Mouse (Mus musculus) MEL (cell line): ENCODE measurements around the gene Mre11a. TPM values are rescaled to one million over a fixed set of nuclear protein-coding genes. Genes with fewer than 3 reads are reported as not detected.
A peak's percentile ranks its signal among the peaks of the same experiment; 100 is the strongest.
"Not testable (repeated sequence)": the region's sequence is repeated elsewhere in the genome, so short reads cannot be mapped to it uniquely, and the experiment has no call there.

Source experiments
- DNase-seq: peaks from one replicate; pipeline ENCODE4 v3.0.0; 2011; ENCODE audit warnings: low read depth, low spot score
- H3K27ac ChIP-seq: 2 replicates; pipeline ENCODE4 v1.5.1; 2012; ENCODE audit warnings: low read depth, mild to moderate bottlenecking, control low read depth, low read length, moderate library complexity; ENCODE audit not compliant: control insufficient read depth
- H3K27me3 ChIP-seq, 2 experiments: fragments of 150-350 bp in 1 of 2; sonication (generic) in 1 of 2; 2 replicates each; pipeline ENCODE4 v1.6.1; 2012; ENCODE audit warnings: low read length in 2 of 2, mild to moderate bottlenecking in 2 of 2, improper control_type of control experiment in 1 of 2, moderate library complexity in 1 of 2; ENCODE audit not compliant: insufficient read depth in 2 of 2, control insufficient read depth in 1 of 2
- H3K36me3 ChIP-seq, 2 experiments: 2 replicates each; pipeline ENCODE4 v1.6.1; 2012 to 2014; ENCODE audit warnings: low read length in 2 of 2, improper control_type of control experiment in 1 of 2, inconsistent platforms in 1 of 2, mild to moderate bottlenecking in 1 of 2; ENCODE audit not compliant: insufficient read depth in 2 of 2, control insufficient read depth in 1 of 2
- H3K4me1 ChIP-seq, 2 experiments: fragments of 150-350 bp in 1 of 2; sonication (generic) in 1 of 2; 2 replicates each; pipeline ENCODE4 v1.6.1; 2012; ENCODE audit warnings: low read length in 2 of 2, improper control_type of control experiment in 1 of 2, mild to moderate bottlenecking in 1 of 2; ENCODE audit not compliant: insufficient read depth in 2 of 2, control insufficient read depth in 1 of 2
- H3K4me3 ChIP-seq, 2 experiments: fragments of 150-350 bp in 1 of 2; sonication (generic) in 1 of 2; 2 replicates each; pipeline ENCODE4 v1.5.1; 2012; ENCODE audit warnings: low read depth in 2 of 2, low read length in 2 of 2, mild to moderate bottlenecking in 2 of 2, moderate library complexity in 2 of 2, control low read depth in 1 of 2, improper control_type of control experiment in 1 of 2; ENCODE audit not compliant: control insufficient read depth in 1 of 2, insufficient read depth in 1 of 2
- H3K79me2 ChIP-seq: 2 replicates; pipeline ENCODE4 v1.6.1; 2012; ENCODE audit warnings: mild to moderate bottlenecking, low read length, moderate library complexity; ENCODE audit not compliant: control insufficient read depth, poor library complexity, insufficient read depth
- H3K9ac ChIP-seq: 2 replicates; pipeline ENCODE4 v1.6.1; 2012; ENCODE audit warnings: low read depth, mild to moderate bottlenecking, control low read depth, low read length, moderate library complexity; ENCODE audit not compliant: control insufficient read depth, poor library complexity, severe bottlenecking
- H3K9me3 ChIP-seq: fragments of 150-350 bp; sonication (generic); replicated peaks from 2 replicates; pipeline ENCODE4 v1.6.1; 2012; ENCODE audit warnings: mild to moderate bottlenecking, low read length, improper control_type of control experiment, moderate library complexity; ENCODE audit not compliant: insufficient read depth
- BHLHE40 ChIP-seq: IDR thresholded peaks from 2 replicates; pipeline ENCODE4 v1.6.1; 2012; ENCODE audit warnings: low read depth, mild to moderate bottlenecking, inconsistent platforms, low read length, improper control_type of control experiment, borderline replicate concordance
- CHD1 ChIP-seq: IDR thresholded peaks from 2 replicates; pipeline ENCODE4 v1.6.1; 2012; ENCODE audit warnings: low read depth, mild to moderate bottlenecking, inconsistent platforms, low read length, improper control_type of control experiment
- CHD2 ChIP-seq: IDR thresholded peaks from 2 replicates; pipeline ENCODE4 v1.6.1; 2011; ENCODE audit warnings: low read length, improper control_type of control experiment
- CTCF ChIP-seq, 3 experiments: IDR thresholded peaks in 2 of 3; conservative IDR thresholded peaks in 1 of 3; 2 replicates each; pipeline ENCODE4 v1.5.1; 2011 to 2012; ENCODE audit warnings: low read length in 3 of 3, low read depth in 2 of 3, mild to moderate bottlenecking in 2 of 3, improper control_type of control experiment in 1 of 3, inconsistent platforms in 1 of 3, mixed read lengths in 1 of 3, moderate library complexity in 1 of 3; ENCODE audit not compliant: control insufficient read depth in 1 of 3, insufficient read depth in 1 of 3, poor library complexity in 1 of 3, severe bottlenecking in 1 of 3
- E2F4 ChIP-seq: IDR thresholded peaks from 2 replicates; pipeline ENCODE4 v1.6.1; 2011; ENCODE audit warnings: low read depth, low read length, improper control_type of control experiment, borderline replicate concordance
- GATA1 ChIP-seq: IDR thresholded peaks from 2 replicates; pipeline ENCODE4 v1.6.1; 2011; ENCODE audit warnings: low read depth, low read length, improper control_type of control experiment
- MAZ ChIP-seq: IDR thresholded peaks from 2 replicates; pipeline ENCODE4 v1.6.1; 2012; ENCODE audit warnings: low read depth, mild to moderate bottlenecking, inconsistent platforms, low read length, improper control_type of control experiment
- MXI1 ChIP-seq: IDR thresholded peaks from 2 replicates; pipeline ENCODE4 v1.6.1; 2011; ENCODE audit warnings: mild to moderate bottlenecking, low read depth, low read length, improper control_type of control experiment
- NRF1 ChIP-seq: IDR thresholded peaks from 2 replicates; pipeline ENCODE4 v1.6.1; 2014; ENCODE audit warnings: low read depth, mild to moderate bottlenecking, inconsistent platforms, low read length, improper control_type of control experiment, moderate library complexity; ENCODE audit not compliant: poor library complexity, insufficient read depth, severe bottlenecking
- POLR2A ChIP-seq, 2 experiments: IDR thresholded peaks; 2 replicates each; pipeline ENCODE4 v1.6.1; 2011 to 2012; ENCODE audit warnings: low read length in 2 of 2, mild to moderate bottlenecking in 2 of 2, control low read depth in 1 of 2, improper control_type of control experiment in 1 of 2, low read depth in 1 of 2, moderate library complexity in 1 of 2; ENCODE audit not compliant: control insufficient read depth in 1 of 2, insufficient read depth in 1 of 2, poor library complexity in 1 of 2
- TAL1 ChIP-seq: IDR thresholded peaks from 2 replicates; pipeline ENCODE4 v1.6.1; 2012; ENCODE audit warnings: mild to moderate bottlenecking, inconsistent platforms, low read length, moderate library complexity, mixed read lengths
- TBP ChIP-seq: IDR thresholded peaks from 2 replicates; pipeline ENCODE4 v1.8.0; 2011; ENCODE audit warnings: low read depth, low read length, improper control_type of control experiment
- USF1 ChIP-seq: IDR thresholded peaks from 2 replicates; pipeline ENCODE4 v1.6.1; 2014; ENCODE audit warnings: low read depth, mild to moderate bottlenecking, inconsistent platforms, low read length, improper control_type of control experiment, moderate library complexity
- ZC3H11A ChIP-seq: IDR thresholded peaks from 2 replicates; pipeline ENCODE4 v1.6.1; 2012; ENCODE audit warnings: low read depth, mild to moderate bottlenecking, inconsistent platforms, low read length, improper control_type of control experiment
- ZKSCAN1 ChIP-seq: IDR thresholded peaks from 2 replicates; pipeline ENCODE4 v1.6.1; 2012; ENCODE audit warnings: low read depth, mild to moderate bottlenecking, inconsistent platforms, low read length, improper control_type of control experiment, moderate library complexity
- polyA plus RNA-seq, 2 experiments: library from polyadenylated mRNA; stranded (reverse) in 1 of 2; unstranded in 1 of 2; fragments of >175 nt in 1 of 2; fragments of >200 nt in 1 of 2; gene quantifications; 2 replicates each; pipeline versions ENCODE4 v1.2.1 to v1.2.4; 2012; ENCODE audit warnings: low replicate concordance in 2 of 2, low read depth in 1 of 2; ENCODE audit not compliant: insufficient read length in 2 of 2, insufficient read depth in 1 of 2, missing spikeins in 1 of 2
- total RNA-seq: library from RNA; depleted of rRNA; stranded (reverse); fragments of 300-350 nt; gene quantifications from 2 replicates; pipeline ENCODE4 v1.2.3, GENCODE M21; 2012

Gene Mre11a
- total and polyA plus RNA-seq, 3 experiments: 88.1 to 288 (median 113) TPM

GRCm38 (mm10) chr9:14875743-14876507 is 91.5 kb downstream of the Mre11a start:
- Histone ChIP-seq H3K79me2 (no peaks in the 10 kb centered on the region), H3K27ac (no peak overlapping the region), H3K4me1 (no peaks in the 10 kb centered on the region), H3K36me3 (no peaks in the 10 kb centered on the region), H3K4me3 (no peak overlapping the region), H3K27me3 (peaks cover 8 to 29% of the 10 kb centered on the region in 2 experiments), H3K9me3 (no peaks in the 10 kb centered on the region), H3K9ac (no peak overlapping the region)
- DNase-seq: no peak
- TF ChIP-seq BHLHE40 (no peak), ZKSCAN1 (no peak), NRF1 (no peak), ZC3H11A (no peak), CTCF (IDR thresholded peaks at IDR 0.05 in 2 of 3, conservative IDR thresholded peaks at IDR 0.05 in 1 of 3; ENCODE audit: control insufficient read depth in 1 of 3, insufficient read depth in 1 of 3, low read depth in 2 of 3, low read length in 3 of 3, poor library complexity in 1 of 3, severe bottlenecking in 1 of 3) (0 out of 6 replicates have a peak, but pooled peaks of 1 of the 3 experiments have one; percentile 2), TAL1 (no peak), MAZ (no peak), TBP (no peak), GATA1 (no peak)

- H3K9ac ChIP-seq, DNase-seq: not testable (repeated sequence)
These were observed 92.1 kb downstream of the Mre11a start for GRCm38 (mm10) chr9:14876566-14876965.

GRCm38 (mm10) chr9:14884641-14885040 is 100.2 kb downstream of the Mre11a start:
- Histone ChIP-seq H3K9ac (no peak overlapping the region), H3K27me3 (0 out of 4 replicates have a peak, but pooled peaks cover 0 to 1% of the 10 kb centered on the region in 2 experiments), H3K79me2 (no peaks in the 10 kb centered on the region), H3K9me3 (no peaks in the 10 kb centered on the region), H3K27ac (no peak overlapping the region), H3K4me1 (peaks cover 4 to 25% of the 10 kb centered on the region in 2 experiments; a peak in 3 of 4 replicates), H3K4me3 (no peak overlapping the region), H3K36me3 (peaks cover 0 to 9% of the 10 kb centered on the region in 2 experiments; a peak in 2 of 4 replicates)
- TF ChIP-seq CHD2 (no peak), CTCF (IDR thresholded peaks at IDR 0.05 in 2 of 3, conservative IDR thresholded peaks at IDR 0.05 in 1 of 3; ENCODE audit: control insufficient read depth in 1 of 3, insufficient read depth in 1 of 3, low read depth in 2 of 3, low read length in 3 of 3, poor library complexity in 1 of 3, severe bottlenecking in 1 of 3) (no peak), E2F4 (no peak), MXI1 (no peak), CHD1 (no peak), USF1 (0 out of 2 replicates have a peak, but pooled peaks have one; percentile 30), POLR2A (IDR thresholded peaks at IDR 0.05; ENCODE audit: control insufficient read depth in 1 of 2, insufficient read depth in 1 of 2, low read depth in 1 of 2, low read length in 2 of 2, poor library complexity in 1 of 2) (no peak)
- no peak for DNase-seq

More at GRCm38 (mm10) chr9:14876566-14876965, 92.1 kb downstream of the Mre11a start:
- H3K9me3 ChIP-seq, H3K4me3 ChIP-seq, H3K36me3 ChIP-seq, H3K79me2 ChIP-seq, H3K27ac ChIP-seq, H3K4me1 ChIP-seq: not testable (repeated sequence)
- peaks cover 8 to 28% of the 10 kb centered on the region in 2 experiments for H3K27me3 ChIP-seq
